Mouse (Mus musculus): Measurements from ENCODE around the gene Ace. TPM values are rescaled to one million over a fixed set of nuclear protein-coding genes. Genes with fewer than 3 reads are reported as not detected.
"Not testable (repeated sequence)": the region's sequence is repeated elsewhere in the genome, so short reads cannot be mapped to it uniquely, and the experiment has no call there.

Gene Ace
- total RNA-seq, 2 experiments from 2014 or later, result 0.04 to 0.15 TPM

- no peak for ATAC-seq (replicated peaks; ENCODE audit: poor library complexity)
These were observed 19.7 kb downstream of the Ace start for GRCm38 (mm10) chr11:105987446-105987845.

DNA sequence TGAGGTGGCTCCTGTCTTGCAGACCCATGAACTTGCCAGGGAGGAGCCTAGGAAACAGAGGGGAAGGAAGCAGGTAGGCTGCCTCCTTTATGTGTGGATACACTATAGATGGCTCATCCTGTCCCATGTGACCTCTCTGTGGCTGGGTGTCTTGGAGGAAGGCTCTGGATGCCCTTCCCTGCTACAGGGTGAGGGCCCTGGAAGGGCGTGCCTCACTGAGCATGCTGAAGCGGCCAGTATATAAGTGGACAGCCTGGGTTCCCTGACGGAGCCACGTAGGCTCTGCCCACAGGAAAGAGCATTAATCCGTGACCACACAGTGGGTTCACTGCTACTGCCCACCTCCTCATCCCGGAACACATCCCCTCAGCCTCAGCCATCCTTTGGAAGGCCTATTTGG lies 21.7 kb downstream of the Ace start:
- ATAC-seq (replicated peaks; ENCODE audit: poor library complexity), result no peak

DNA sequence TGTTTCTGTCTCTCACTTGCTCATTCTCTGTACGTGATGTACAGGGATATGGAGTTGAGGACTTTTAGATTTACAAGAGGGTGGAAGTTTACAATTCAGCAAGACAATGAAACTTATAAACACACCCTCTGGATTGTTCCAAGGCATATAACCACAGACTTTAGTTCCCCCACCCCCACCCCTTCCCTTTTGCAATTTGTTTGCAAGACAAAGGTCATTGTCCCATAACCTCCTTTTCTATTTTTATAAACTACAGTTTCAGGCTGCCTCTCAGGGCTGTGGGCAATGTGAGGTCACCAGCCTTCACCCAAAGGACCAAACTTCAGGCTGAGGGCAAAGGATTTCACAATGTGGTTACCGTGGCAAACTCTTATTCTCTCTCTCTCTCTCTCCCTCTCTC lies 22.5 kb downstream of the Ace start:
- peak; percentile 84 for ATAC-seq (replicated peaks; ENCODE audit: poor library complexity)

- ATAC-seq (replicated peaks; ENCODE audit: poor library complexity), result no peak
These were observed 26.6 kb downstream of the Ace start, which contains the start of gene Ace3 for GRCm38 (mm10) chr11:105994375-105994774. Gene Ace3, plus strand, starts transcription at chr11:105994675.

GRCm38 (mm10) chr11:106000062-106000461 lies 32.3 kb downstream of the Ace start:
- no peak for ATAC-seq (replicated peaks; ENCODE audit: poor library complexity)

- ATAC-seq (replicated peaks; ENCODE audit: poor library complexity), result peak; percentile 81
These were observed 34.0 kb downstream of the Ace start for GRCm38 (mm10) chr11:106001718-106002117.

GRCm38 (mm10) chr11:106004576-106004975 lies 36.8 kb downstream of the Ace start:
- ATAC-seq (replicated peaks; ENCODE audit: poor library complexity), result no peak

DNA sequence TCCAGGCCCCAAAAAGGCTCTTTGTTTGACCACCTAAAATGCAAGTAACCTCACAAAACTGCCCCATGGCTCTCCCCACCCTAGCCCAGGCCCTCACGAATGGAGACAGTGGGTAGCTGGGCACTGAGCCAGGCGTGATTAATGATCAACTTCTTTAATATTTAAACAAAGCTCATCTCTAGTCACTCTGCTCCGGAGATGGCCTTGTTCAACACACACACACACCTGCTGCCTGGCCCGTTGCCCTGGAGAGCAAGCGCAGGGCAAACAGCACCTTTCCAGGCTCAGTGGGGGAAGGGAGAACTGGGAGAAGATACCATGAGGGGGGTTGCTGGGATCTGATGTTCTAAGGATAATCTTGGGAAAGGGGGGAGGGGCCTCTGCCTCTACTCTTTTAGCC lies 38.2 kb downstream of the Ace start:
- no peak for ATAC-seq (replicated peaks; ENCODE audit: poor library complexity)

GRCm38 (mm10) chr11:106007821-106008220 lies 40.1 kb downstream of the Ace start, which contains the start of gene Kcnh6:
Gene Kcnh6, plus strand, starts transcription at chr11:106008124.
- ATAC-seq (replicated peaks; ENCODE audit: poor library complexity), result peak; percentile 99

GRCm38 (mm10) chr11:106012711-106013110 lies 45.0 kb downstream of the Ace start:
- no peak for ATAC-seq (replicated peaks; ENCODE audit: poor library complexity)

GRCm38 (mm10) chr11:106013556-106014225 lies 45.9 kb downstream of the Ace start:
- ATAC-seq (replicated peaks; ENCODE audit: poor library complexity), result no peak

DNA sequence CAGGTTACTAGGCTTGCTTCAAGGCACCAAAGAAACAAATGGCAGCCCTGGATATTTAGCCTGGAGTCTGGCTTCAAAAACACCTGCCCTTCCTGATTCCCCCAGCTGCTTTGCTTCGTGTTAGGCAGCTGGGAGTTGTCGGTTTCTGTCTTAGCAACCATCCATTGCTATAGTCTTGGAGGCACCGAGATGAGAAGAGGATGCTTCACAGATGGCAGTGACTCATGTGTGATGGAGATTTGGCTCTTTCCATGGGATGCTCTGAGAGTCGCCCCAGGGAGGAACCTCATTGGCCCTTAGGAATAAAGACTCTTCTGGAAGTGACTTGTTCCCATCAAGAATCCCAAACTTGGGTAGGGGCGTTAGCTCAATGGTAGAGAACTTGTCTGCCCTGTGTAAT lies 48.7 kb downstream of the Ace start:
- ATAC-seq (replicated peaks; ENCODE audit: poor library complexity), result no peak

DNA sequence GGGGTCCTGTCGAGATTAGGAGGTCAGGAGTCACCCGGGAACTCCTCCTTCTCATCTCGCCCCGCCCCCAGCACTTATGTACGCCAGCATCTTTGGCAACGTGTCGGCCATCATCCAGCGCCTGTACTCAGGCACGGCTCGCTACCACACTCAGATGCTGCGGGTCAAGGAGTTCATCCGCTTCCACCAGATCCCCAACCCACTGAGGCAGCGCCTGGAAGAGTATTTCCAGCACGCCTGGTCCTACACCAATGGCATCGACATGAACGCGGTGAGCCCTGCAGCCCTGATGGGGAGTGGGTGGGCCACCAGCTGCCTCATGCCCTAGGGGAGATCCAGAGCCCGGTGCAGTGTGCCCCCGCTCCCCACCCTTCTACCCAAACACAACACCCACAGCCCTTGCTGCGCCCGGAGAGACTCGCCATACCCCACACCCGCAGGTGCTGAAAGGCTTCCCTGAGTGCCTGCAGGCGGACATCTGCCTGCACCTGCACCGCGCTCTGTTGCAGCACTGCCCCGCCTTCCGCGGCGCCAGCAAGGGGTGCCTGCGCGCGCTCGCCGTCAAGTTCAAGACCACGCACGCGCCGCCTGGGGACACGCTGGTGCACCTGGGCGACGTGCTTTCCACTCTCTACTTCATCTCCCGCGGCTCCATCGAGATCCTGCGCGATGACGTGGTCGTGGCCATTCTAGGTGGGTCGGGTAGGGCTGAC lies 52.5 kb downstream of the Ace start:
- ATAC-seq (replicated peaks; ENCODE audit: poor library complexity), result peak; percentile 40

GRCm38 (mm10) chr11:106025774-106026173 lies 58.0 kb downstream of the Ace start:
- ATAC-seq (replicated peaks; ENCODE audit: poor library complexity), result 0 out of 2 replicates have a peak, but pooled peaks have one; percentile 32

DNA sequence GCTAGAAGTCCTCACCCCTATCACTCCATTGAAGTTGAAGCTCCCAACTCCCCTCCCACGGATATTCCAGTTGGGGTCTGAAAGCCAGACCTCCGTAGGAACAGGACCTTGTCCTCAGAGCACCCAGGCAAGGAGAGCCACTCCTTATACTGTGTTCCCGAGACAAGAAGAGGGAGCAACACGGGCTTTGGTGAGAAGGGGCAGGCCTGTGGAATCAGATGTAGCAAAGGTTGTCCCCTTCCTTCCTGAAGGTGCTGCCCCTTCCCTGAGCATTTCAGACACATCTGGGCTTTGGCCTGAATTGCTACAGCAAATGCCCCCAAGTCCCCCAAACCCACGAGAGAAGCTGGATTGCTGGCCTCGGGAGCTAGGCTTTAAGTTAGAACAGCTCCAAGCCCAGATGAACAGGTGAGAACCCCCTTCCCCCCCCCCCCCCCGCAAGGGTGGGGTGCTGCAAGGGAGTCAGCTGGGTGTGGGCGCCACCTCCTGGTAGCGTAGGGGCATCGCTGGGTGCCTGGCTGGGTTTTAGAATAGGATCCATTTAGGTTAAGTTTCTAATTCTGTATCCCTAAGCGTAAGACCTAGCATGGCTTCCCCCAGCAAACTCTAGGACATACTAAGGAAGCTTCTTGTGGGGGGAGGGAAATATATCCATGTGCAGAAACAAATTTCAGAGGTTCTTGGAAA lies 58.9 kb downstream of the Ace start:
- ATAC-seq (replicated peaks; ENCODE audit: poor library complexity), result peak; percentile 96

DNA sequence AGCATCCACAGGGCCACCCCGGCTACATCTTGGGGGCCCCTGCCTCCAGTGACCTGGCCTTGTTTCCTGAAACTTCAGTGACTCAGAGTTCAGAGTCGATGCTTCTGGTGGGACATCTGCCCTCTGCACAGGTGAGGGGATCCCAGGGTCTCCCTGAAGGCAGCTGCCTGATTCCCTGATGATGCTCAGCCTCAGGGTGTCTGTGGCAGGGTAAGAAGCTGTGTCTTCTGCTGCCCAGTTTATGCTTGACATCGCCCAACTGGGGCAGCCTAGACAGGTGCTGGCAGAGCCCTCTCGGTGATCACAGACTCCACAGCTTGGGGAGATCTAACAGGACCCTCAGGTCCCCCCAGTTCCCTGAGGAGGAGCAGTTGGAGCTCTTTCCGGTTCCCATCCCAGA lies 59.9 kb downstream of the Ace start:
- no peak for ATAC-seq (replicated peaks; ENCODE audit: poor library complexity)

- not testable (repeated sequence) for ATAC-seq (replicated peaks; ENCODE audit: poor library complexity)
These were observed 64.3 kb downstream of the Ace start for GRCm38 (mm10) chr11:106032074-106032473.

DNA sequence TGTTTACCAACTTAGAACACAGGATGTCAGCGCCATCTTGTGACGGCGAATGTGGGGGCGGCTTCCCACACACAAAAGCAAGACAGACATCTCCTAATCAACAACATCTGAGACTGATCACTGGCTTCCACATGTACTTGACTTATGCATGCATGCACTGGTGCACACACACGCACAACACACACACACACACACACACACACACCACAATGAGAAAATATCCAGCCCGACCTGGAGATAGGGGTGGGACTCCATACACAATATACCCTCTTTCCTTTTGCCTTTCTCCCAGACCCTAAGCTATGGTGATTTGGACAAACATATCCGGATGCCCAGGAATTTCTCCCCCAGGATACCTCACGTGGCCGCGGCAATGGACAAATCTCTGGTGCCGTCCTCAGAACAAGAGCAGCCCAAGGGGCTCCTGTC lies 65.8 kb downstream of the Ace start:
- peak; percentile 36 for ATAC-seq (replicated peaks; ENCODE audit: poor library complexity)

DNA sequence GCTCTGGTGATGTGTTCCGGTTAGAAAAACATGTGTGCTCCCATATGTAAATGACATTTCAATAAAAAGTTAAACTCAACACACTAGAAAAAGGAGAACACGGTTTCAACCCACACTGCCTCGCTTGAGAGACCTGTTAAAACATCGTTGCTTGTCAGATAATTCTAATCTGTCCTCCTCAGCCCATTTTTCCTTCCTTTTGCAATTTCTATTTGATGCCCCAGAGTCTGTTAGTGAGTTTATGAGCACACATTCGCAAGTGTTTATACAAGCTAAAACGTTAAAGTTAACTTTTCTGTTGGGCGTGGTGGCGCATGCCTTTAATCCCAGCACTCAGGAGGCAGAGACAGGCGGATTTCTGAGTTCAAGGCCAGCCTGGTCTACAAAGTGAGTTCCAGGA lies 67.2 kb downstream of the Ace start:
- no peak for ATAC-seq (replicated peaks; ENCODE audit: poor library complexity)

DNA sequence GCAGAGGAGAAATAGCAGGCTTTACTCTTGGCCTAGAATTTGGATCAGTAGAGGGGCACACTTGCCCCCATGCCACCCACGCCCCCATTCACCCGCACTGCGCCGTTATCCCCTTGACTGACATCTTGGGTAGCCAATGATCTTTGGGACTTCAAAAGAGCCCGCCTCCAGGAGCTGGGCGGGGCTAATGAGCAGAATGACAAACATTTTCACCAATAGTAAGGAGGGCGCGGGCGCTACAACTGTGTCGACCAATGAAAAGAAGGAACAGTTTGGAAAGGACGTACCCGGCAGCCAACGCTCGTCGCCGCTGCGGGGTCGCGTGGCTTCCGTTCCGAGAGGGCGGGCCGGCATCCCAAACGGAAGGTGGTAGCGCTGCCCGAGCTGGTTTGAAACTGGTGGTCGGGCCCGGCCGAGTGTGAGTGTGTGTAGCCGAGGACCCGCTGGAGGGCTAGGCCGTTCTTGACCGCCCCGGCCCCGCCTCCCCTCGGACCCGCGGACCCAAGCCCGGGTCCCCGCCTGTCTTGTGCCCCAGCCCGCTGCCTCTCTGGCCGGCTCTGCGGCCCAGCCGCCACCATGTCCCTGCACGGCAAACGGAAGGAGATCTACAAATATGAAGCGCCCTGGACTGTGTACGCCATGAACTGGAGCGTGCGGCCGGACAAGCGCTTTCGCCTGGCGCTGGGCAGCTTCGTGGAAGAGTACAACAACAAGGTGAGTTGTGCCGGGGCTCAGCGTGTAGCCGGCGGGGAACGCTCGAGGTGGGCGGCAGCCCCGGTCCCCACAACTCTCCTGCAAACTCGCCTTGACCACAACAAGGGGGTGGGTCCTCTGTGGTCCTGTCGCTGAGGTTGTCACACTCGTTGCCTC lies 69.0 kb downstream of the Ace start, which contains the start of gene Dcaf7:
TSS of gene Dcaf7 (plus strand) at position 325 of the 870 bp plus-strand sequence.
- ATAC-seq (replicated peaks; ENCODE audit: poor library complexity), result peak; percentile 91

GRCm38 (mm10) chr11:106037418-106037751 lies 69.6 kb downstream of the Ace start:
- peak; percentile 45 for ATAC-seq (replicated peaks; ENCODE audit: poor library complexity)

Data from megakaryocyte progenitor cell, adult 5-6 weeks (primary cell).